Mouse (Mus musculus) forebrain, postnatal 0 days (tissue): ENCODE measurements around the gene Nr3c2. TPM values are rescaled to one million over a fixed set of nuclear protein-coding genes. Genes with fewer than 3 reads are reported as not detected.

Experiments used
- ATAC-seq: fragments of 200-750 bp; cut with Nextera tagmentation; 2 replicates; pipeline ENCODE4 v1.8.0; 2017; ENCODE audit warnings: mild to moderate bottlenecking, moderate library complexity
- DNase-seq: peaks from one replicate; pipeline ENCODE4 v3.0.0-alpha.2; 2015
- H3K27ac ChIP-seq: fragments of 300-500 bp; sonication (generic); 2 replicates; pipeline ENCODE4 v1.5.1; 2014; ENCODE audit warnings: low read depth, mild to moderate bottlenecking, antibody characterized with exemption, low read length, moderate library complexity, mixed read lengths
- H3K27me3 ChIP-seq: fragments of 300-500 bp; sonication (generic); 2 replicates; pipeline ENCODE4 v1.6.1; 2014; ENCODE audit warnings: mild to moderate bottlenecking, low read length, mixed read lengths; ENCODE audit not compliant: insufficient read depth
- H3K36me3 ChIP-seq: fragments of 300-500 bp; sonication (generic); 2 replicates; pipeline ENCODE4 v1.6.1; 2014; ENCODE audit warnings: mild to moderate bottlenecking, moderate library complexity; ENCODE audit not compliant: insufficient read depth
- H3K4me1 ChIP-seq: fragments of 300-500 bp; sonication (generic); 2 replicates; pipeline ENCODE4 v1.6.1; 2014; ENCODE audit warnings: antibody characterized with exemption; ENCODE audit not compliant: insufficient read depth
- H3K4me2 ChIP-seq: fragments of 300-500 bp; sonication (generic); 2 replicates; pipeline ENCODE4 v1.6.1; 2014; ENCODE audit warnings: low read depth, mild to moderate bottlenecking, moderate library complexity
- H3K4me3 ChIP-seq: fragments of 300-500 bp; sonication (generic); 2 replicates; pipeline ENCODE4 v1.5.1; 2014; ENCODE audit warnings: low read depth, low read length, mixed read lengths
- H3K9ac ChIP-seq: fragments of 300-500 bp; sonication (generic); 2 replicates; pipeline ENCODE4 v1.6.1; 2014; ENCODE audit warnings: mild to moderate bottlenecking
- H3K9me3 ChIP-seq: fragments of 300-500 bp; sonication (generic); 2 replicates; pipeline ENCODE4 v1.6.1; 2016; ENCODE audit warnings: low read length
- CTCF ChIP-seq: sonication (generic); IDR thresholded peaks from 2 replicates; pipeline ENCODE4 v1.5.1; 2016; ENCODE audit warnings: antibody characterized with exemption, control low read depth, low read depth
- WGBS: fragments of 180-500 bp; shearing (Covaris S2); extraction: QIAGEN DNeasy Blood & Tissue Kit; methylation state at CpG from one replicate; pipeline ENCODE4 v1.1.7; 2014; 5-methylcytosine and 5-hydroxymethylcytosine counted together
- polyA plus RNA-seq: library from polyadenylated mRNA; unstranded; fragments of >200 nt; fragmentation: Nextera tagmentation; extraction: Ambion mirVana; gene quantifications from 2 replicates; pipeline ENCODE4 v1.2.1, GENCODE M21; 2015
- total RNA-seq: library from RNA; depleted of rRNA; stranded (reverse); fragments of >200 nt; gene quantifications from 2 replicates; pipeline ENCODE4 v1.2.3, GENCODE M21; 2014

Gene Nr3c2
- total and polyA plus RNA-seq, 2 experiments from 2014 or later, result 10.4 to 13.4 TPM

DNA sequence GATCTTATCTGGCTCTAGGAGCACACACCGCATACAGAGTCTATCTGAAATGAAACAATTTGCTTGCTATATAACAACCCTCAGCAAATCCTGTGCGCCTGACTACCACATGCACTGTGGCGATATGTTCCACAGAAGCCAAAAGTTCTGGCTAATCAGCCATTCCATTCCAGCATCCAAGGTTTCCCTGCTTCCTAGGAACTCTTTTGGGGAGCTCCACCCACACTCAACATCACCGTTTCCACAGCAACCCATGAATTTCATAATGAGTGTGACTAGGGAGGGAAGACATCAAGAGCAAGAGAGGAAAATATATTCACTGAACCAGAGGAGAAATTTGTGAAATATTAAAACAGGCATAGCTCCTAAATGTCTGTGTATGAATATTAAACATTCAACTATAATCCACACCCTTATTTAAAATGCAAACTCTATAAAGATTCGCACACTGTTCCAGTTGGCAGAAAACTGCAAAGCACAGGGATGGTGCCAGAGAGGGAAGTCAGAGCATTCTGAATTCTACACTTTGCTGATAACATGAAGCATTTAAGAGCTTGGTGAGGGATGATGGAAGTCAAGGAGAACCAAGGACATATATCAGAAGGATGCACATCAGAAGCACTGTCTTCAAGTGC, 357.3 kb downstream of the Nr3c2 start:
- DNase-seq (peak; percentile 76), ATAC-seq (peak; percentile 94)
- Histone ChIP-seq H3K9me3 (no peaks in the 10 kb centered on the region), H3K27me3 (no peaks in the 10 kb centered on the region), H3K4me1 (no peaks in the 10 kb centered on the region), H3K4me2 (no peak overlapping the region), H3K9ac (no peak overlapping the region), H3K36me3 (no peaks in the 10 kb centered on the region), H3K27ac (peak overlapping the region; percentile 71), H3K4me3 (no peak overlapping the region)
- WGBS, result 51% methylated on average over 5 of the region's 5 CpGs
- no peak for TF ChIP-seq CTCF

DNA sequence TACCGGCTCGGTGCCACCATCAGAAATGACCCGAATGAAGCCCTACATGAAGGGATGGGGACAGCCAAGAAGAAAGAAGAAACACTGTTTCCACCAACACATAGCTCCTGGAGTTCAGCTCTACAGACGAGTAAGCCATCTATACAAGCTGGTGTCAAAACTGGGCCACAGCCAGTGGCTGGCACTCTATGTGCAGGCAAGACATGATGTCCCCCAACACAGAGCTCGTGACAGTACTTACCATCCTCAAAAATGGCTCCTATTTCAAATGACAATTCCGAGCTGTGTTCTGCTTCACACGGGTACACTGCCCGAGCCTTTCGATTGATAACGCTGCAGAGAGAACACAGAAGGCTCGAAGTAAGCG, 357.8 kb downstream of the Nr3c2 start:
- peak; percentile 40 for DNase-seq
- no peaks in the 10 kb centered on the region for H3K9me3 ChIP-seq
- H3K4me3 ChIP-seq, result no peak overlapping the region
- no peaks in the 10 kb centered on the region for H3K27me3 ChIP-seq
- peak; percentile 50 for ATAC-seq
- no peaks in the 10 kb centered on the region for H3K4me1 ChIP-seq
- peak overlapping the region; percentile 71 for H3K27ac ChIP-seq
- TF ChIP-seq CTCF, result no peak
- no peak overlapping the region for H3K4me2 ChIP-seq
- H3K36me3 ChIP-seq, result no peaks in the 10 kb centered on the region
- H3K9ac ChIP-seq, result no peak overlapping the region
- 81% methylated on average over 12 of the region's 12 CpGs for WGBS

DNA sequence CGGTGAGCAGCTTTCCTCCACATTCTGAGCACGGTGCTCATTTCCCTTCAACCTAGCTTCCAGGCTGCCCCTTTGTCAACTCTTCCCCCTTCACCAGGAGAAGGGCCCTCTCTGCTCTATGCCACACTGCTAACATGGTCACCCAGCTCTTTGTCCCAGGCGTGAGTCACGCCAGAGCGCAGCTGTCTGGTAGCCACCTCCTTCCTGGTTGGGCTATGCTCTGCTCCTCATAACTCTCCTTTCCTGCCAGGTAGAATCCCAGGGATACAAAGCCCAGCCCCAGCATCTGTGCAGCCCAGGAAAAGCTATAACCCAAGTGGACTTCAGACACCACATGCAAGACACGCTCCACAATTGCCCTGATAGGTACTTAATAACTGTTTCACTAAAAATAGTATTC, 362.0 kb downstream of the Nr3c2 start:
- Histone ChIP-seq H3K4me1 (no peaks in the 10 kb centered on the region), H3K36me3 (no peaks in the 10 kb centered on the region), H3K4me2 (no peak overlapping the region), H3K4me3 (no peak overlapping the region), H3K9me3 (no peaks in the 10 kb centered on the region), H3K27ac (no peak overlapping the region), H3K9ac (no peak overlapping the region), H3K27me3 (no peaks in the 10 kb centered on the region)
- ATAC-seq (no peak), DNase-seq (no peak)
- WGBS, result 90% methylated on average over 6 of the region's 6 CpGs
- TF ChIP-seq CTCF, result no peak

DNA sequence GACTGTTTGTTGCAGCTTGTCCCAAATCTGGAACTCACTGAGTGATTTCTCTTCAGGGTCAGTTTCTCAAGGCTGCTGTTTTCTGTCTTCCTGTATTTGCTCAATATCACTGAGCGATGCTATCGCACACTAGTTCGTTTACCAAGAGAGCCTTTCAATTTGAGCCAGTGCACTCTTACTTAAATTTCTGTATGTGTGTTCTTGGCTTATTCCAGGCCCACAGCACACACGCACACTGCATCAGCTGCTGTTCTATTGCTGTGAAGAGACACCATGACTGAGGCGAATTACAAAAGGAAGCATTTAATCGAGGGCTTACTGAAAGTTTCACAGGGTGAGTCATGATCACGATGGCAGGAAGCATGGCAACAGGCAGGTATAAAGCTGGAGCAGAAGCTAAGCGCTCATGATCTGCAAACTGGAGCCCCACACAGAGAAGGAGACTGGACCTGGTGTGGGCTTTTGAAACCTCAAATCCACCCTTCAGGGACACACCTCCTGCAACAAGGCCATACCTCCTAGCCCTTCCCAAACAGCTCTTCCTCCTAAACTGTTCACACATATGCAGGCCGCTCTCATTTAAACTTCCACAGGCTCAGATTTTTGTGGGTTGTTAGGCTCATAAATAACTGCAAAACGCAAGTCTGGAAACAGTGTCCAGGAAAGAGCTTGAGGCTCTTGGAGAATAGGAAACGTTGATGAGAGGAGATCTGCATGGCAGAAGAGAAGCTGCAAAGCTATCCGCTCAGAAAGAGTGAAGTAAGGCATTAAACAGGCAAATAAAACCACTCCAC, 363.2 kb downstream of the Nr3c2 start:
- DNase-seq (no peak), ATAC-seq (no peak; the same call in 1 of the 2 replicates)
- no peak overlapping the region for H3K27ac ChIP-seq
- no peaks in the 10 kb centered on the region for H3K9me3 ChIP-seq
- no peak overlapping the region for H3K4me3 ChIP-seq
- TF ChIP-seq CTCF, result no peak
- H3K4me1 ChIP-seq, result no peaks in the 10 kb centered on the region
- WGBS, result 84% methylated on average over 12 of the region's 12 CpGs
- H3K27me3 ChIP-seq, result no peaks in the 10 kb centered on the region
- H3K4me2 ChIP-seq, result no peak overlapping the region
- no peaks in the 10 kb centered on the region for H3K36me3 ChIP-seq
- H3K9ac ChIP-seq, result no peak overlapping the region

DNA sequence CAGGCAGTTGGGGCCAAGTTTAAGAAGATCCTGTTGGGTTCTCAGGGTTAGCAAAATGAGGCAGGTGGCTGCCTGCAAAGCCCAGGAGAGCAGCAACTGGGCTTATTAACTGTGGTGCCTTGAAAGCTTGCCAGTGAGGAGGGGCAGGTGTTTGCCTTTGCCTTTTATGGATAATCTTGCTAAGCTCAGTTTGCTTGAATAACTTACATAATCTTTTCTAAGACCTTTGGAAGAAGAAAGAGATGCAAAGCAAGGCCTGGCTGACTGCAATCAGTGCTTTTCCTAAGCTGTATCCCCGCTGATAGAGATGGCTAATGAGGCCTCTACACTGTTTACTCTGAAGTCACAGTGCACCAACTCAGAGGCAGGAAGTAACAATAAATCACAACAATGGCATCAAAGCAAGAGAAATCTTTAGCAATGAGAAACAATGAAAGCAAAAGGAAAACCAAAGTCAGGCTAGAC, 368.7 kb downstream of the Nr3c2 start:
- 0 out of 2 replicates have a peak, but pooled peaks cover 5% of the 10 kb centered on the region for H3K9me3 ChIP-seq
- no peak for TF ChIP-seq CTCF
- H3K4me2 ChIP-seq, result no peak overlapping the region
- no peaks in the 10 kb centered on the region for H3K36me3 ChIP-seq
- WGBS, result 28% methylated on average over 1 of the region's 1 CpGs
- H3K27me3 ChIP-seq, result no peaks in the 10 kb centered on the region
- DNase-seq, result no peak
- no peak overlapping the region for H3K4me3 ChIP-seq
- H3K9ac ChIP-seq, result no peak overlapping the region
- H3K4me1 ChIP-seq, result no peaks in the 10 kb centered on the region
- no peak for ATAC-seq
- H3K27ac ChIP-seq, result no peak overlapping the region

DNA sequence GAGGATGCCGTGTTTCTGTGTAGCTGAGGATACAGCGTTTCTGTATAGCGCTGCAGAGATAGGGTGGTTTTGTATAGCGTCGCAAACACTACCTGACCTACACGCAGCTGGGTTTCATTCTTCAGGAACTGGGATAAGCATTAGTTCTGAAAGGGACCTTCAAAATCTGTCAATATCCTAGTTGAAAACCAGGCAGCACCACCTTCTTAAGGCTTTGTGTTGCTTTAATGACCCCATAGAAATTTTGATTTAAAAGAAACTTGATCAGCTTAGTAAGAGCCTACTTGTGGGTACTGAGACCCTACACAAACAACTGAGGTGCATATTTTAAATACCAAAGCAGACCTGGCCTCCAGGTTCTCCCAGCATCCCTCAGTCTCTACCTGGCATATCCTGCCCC, 372.9 kb downstream of the Nr3c2 start:
- ATAC-seq (no peak), DNase-seq (no peak)
- TF ChIP-seq CTCF, result no peak
- H3K4me3 ChIP-seq, result no peak overlapping the region
- no peaks in the 10 kb centered on the region for H3K4me1 ChIP-seq
- WGBS, result 78% methylated on average over 6 of the region's 6 CpGs
- no peaks in the 10 kb centered on the region for H3K36me3 ChIP-seq
- H3K4me2 ChIP-seq, result no peak overlapping the region
- H3K27ac ChIP-seq, result no peak overlapping the region
- H3K27me3 ChIP-seq, result no peaks in the 10 kb centered on the region
- H3K9ac ChIP-seq, result no peak overlapping the region
- H3K9me3 ChIP-seq, result 0 out of 2 replicates have a peak, but pooled peaks cover 5% of the 10 kb centered on the region

DNA sequence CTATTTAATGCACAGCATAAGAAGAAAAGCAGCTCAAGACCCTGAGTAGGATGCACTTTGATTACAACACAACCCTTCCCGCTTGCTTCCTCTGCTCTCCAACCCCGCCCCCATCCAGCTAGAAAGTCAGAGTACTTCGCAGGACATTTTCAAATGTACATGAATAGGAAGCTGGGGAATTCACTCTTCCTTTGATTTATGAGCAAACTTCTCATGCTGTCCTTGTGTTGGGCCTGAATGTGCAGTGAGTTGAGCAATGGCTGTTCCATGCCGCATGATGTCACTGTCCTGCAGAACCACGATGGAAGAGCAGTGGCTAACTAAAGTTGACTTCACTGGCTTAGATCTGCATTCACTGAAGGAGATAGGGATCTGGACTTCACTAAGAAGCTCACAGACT, 376.3 kb downstream of the Nr3c2 start:
- WGBS, result 94% methylated on average over 5 of the region's 5 CpGs
- ATAC-seq, result no peak
- no peak for TF ChIP-seq CTCF
- no peaks in the 10 kb centered on the region for H3K36me3 ChIP-seq
- H3K27me3 ChIP-seq, result no peaks in the 10 kb centered on the region
- no peak overlapping the region for H3K4me3 ChIP-seq
- no peaks in the 10 kb centered on the region for H3K9me3 ChIP-seq
- no peak for DNase-seq
- no peak overlapping the region for H3K9ac ChIP-seq
- H3K4me2 ChIP-seq, result no peak overlapping the region
- no peaks in the 10 kb centered on the region for H3K4me1 ChIP-seq
- no peak overlapping the region for H3K27ac ChIP-seq
